Mouse (Mus musculus) heart, embryonic 15.5 days (tissue): Measurements from ENCODE around the gene BC025920. TPM values are rescaled to one million over a fixed set of nuclear protein-coding genes. Genes with fewer than 3 reads are reported as not detected.

ENCODE experiments used
- ATAC-seq: fragments of 200-750 bp; cut with Nextera tagmentation; replicated peaks from 2 replicates; pipeline ENCODE4 v1.8.0; 2017; ENCODE audit warnings: low read depth, moderate TSS enrichment; ENCODE audit not compliant: insufficient number of reproducible peaks, insufficient read depth, low FRiP score
- H3K27ac ChIP-seq: fragments of 300-500 bp; sonication (generic); 2 replicates; pipeline ENCODE4 v1.5.1; 2015; ENCODE audit warnings: mild to moderate bottlenecking, inconsistent platforms
- H3K27me3 ChIP-seq: fragments of 300-500 bp; sonication (generic); 2 replicates; pipeline ENCODE4 v1.6.1; 2015; ENCODE audit warnings: inconsistent platforms
- H3K36me3 ChIP-seq: fragments of 300-500 bp; sonication (generic); 2 replicates; pipeline ENCODE4 v1.6.1; 2015; ENCODE audit warnings: mild to moderate bottlenecking, inconsistent platforms
- H3K4me1 ChIP-seq: fragments of 300-500 bp; sonication (generic); replicated peaks from 2 replicates; pipeline ENCODE4 v1.6.1; 2015; ENCODE audit warnings: inconsistent platforms
- H3K4me2 ChIP-seq: fragments of 300-500 bp; sonication (generic); 2 replicates; pipeline ENCODE4 v1.6.1; 2015; ENCODE audit warnings: inconsistent platforms, mild to moderate bottlenecking, moderate library complexity
- H3K4me3 ChIP-seq: fragments of 300-500 bp; sonication (generic); 2 replicates; pipeline ENCODE4 v1.5.1; 2015; ENCODE audit warnings: mild to moderate bottlenecking, inconsistent platforms
- H3K9ac ChIP-seq: fragments of 300-500 bp; sonication (generic); 2 replicates; pipeline ENCODE4 v1.6.1; 2015; ENCODE audit warnings: mild to moderate bottlenecking, inconsistent platforms
- H3K9me3 ChIP-seq: fragments of 300-500 bp; sonication (generic); replicated peaks from 2 replicates; pipeline ENCODE4 v1.6.1; 2016; ENCODE audit warnings: inconsistent platforms
- WGBS: fragments of 180-500 bp; shearing (Covaris S2); methylation state at CpG from one replicate; pipeline ENCODE4 v1.1.7; 2015; ENCODE audit warnings: mixed read lengths; 5-methylcytosine and 5-hydroxymethylcytosine counted together
- polyA plus RNA-seq: library from polyadenylated mRNA; unstranded; fragments of >200 nt; fragmentation: Nextera tagmentation; extraction: Ambion mirVana; gene quantifications from 2 replicates; pipeline ENCODE4 v1.2.1, GENCODE M21; 2015

BC025920 gene
- polyA plus RNA-seq, 1 experiment from 2014 or later, result 0.72 TPM

DNA sequence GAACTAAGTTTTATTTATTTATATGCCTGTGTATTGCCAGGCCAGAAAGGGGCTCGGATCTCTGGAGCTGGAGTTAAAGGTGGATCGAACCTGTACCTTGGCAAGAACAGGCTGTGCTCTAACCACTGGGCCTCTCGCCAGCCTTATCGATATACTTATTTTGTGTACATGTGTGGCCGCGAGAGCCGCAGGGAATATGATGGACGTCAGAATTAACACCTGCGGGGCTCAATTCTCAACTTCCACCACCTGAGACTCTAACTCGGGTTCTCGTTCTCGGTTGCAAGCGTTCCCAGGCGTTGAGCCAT, 450 bp upstream of the BC025920 start:
- 2% methylated on average over 14 of the region's 14 CpGs for WGBS
- no peak for ATAC-seq
- H3K27me3 ChIP-seq, result no peaks in the 10 kb centered on the region
- peak overlapping the region; percentile 93 for H3K27ac ChIP-seq
- H3K4me3 ChIP-seq, result peak overlapping the region; percentile 58
- no peaks in the 10 kb centered on the region for H3K36me3 ChIP-seq
- H3K4me1 ChIP-seq, result peaks cover 34% of the 10 kb centered on the region
- no peaks in the 10 kb centered on the region for H3K9me3 ChIP-seq
- H3K4me2 ChIP-seq, result peak overlapping the region; percentile 67
- H3K9ac ChIP-seq, result peak overlapping the region; percentile 39; the same call in 1 of the 2 replicates

DNA sequence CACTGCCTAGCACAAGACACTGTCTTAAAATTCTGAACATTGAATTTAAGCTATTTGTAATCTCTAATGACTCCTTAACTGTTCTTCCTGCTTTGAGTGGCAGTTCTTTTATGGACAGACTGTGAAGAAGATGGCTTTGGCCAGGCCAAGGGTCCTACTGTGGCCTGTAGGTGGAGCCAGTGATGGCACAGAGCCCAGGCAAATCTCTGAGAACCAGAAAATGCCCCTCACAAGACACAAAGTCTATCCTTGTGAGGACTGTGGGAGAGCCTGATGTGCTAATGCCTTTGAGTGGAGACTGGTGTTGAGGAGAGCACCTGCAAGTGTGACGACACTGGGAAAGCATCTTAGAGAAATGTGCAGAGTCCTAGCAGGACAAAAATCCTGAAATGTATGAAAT, 2.2 kb downstream of the BC025920 start:
- Histone ChIP-seq H3K9me3 (no peaks in the 10 kb centered on the region), H3K36me3 (no peaks in the 10 kb centered on the region), H3K9ac (no peak overlapping the region), H3K4me1 (peaks cover 17% of the 10 kb centered on the region), H3K4me3 (no peak overlapping the region), H3K27ac (no peak overlapping the region), H3K4me2 (no peak overlapping the region), H3K27me3 (no peaks in the 10 kb centered on the region)
- 86% methylated on average over 1 of the region's 1 CpGs for WGBS
- no peak for ATAC-seq

DNA sequence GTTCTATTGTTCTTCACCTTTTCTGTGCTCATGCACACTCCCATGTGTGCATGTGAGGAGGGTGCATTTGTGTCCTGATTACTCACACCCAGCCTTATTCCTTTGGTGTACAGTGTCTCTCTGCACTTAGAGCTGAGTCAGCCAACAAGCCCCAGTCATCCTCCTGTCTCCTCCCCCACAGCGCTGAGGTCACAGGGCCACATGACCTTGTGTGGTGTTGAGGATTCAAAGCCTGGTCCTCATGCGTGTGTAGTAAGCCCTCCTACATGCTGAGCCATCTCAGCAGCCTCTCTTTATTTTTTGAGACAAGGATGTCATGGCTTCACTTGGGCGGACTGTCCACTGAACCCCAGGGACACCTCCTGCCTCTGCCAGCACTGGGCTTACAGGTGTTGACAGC, 6.7 kb downstream of the BC025920 start:
- no peak overlapping the region for H3K9ac ChIP-seq
- no peak overlapping the region for H3K27ac ChIP-seq
- H3K4me3 ChIP-seq, result no peak overlapping the region
- H3K27me3 ChIP-seq, result no peaks in the 10 kb centered on the region
- WGBS, result 51% methylated on average over 3 of the region's 3 CpGs
- no peaks in the 10 kb centered on the region for H3K36me3 ChIP-seq
- no peaks in the 10 kb centered on the region for H3K4me1 ChIP-seq
- no peak overlapping the region for H3K4me2 ChIP-seq
- no peak for ATAC-seq
- H3K9me3 ChIP-seq, result no peaks in the 10 kb centered on the region

DNA sequence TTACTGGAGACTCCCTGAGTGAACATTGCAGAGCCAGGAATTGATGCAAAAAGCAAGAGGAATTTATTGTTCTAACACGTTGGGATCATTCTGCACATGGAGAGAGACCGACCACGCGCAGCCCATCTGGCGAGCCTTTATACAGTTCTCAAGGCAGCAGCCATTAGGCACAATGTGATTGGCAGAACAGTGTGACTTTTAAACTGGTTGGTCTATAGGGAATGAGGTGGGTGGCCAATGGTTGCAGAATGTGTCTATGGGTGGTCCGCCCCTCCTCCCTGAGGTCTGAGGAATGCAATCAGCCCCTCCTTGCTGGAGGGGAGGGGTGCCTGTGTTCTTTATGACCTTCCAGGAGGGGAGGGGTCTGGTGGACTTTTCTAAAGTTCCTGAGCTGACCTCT, 9.4 kb downstream of the BC025920 start:
- ATAC-seq, result no peak
- no peaks in the 10 kb centered on the region for H3K36me3 ChIP-seq
- 73% methylated on average over 6 of the region's 6 CpGs for WGBS
- no peaks in the 10 kb centered on the region for H3K9me3 ChIP-seq
- no peaks in the 10 kb centered on the region for H3K4me1 ChIP-seq
- no peaks in the 10 kb centered on the region for H3K27me3 ChIP-seq
- H3K9ac ChIP-seq, result no peak overlapping the region
- H3K4me2 ChIP-seq, result no peak overlapping the region
- H3K27ac ChIP-seq, result no peak overlapping the region
- H3K4me3 ChIP-seq, result no peak overlapping the region

DNA sequence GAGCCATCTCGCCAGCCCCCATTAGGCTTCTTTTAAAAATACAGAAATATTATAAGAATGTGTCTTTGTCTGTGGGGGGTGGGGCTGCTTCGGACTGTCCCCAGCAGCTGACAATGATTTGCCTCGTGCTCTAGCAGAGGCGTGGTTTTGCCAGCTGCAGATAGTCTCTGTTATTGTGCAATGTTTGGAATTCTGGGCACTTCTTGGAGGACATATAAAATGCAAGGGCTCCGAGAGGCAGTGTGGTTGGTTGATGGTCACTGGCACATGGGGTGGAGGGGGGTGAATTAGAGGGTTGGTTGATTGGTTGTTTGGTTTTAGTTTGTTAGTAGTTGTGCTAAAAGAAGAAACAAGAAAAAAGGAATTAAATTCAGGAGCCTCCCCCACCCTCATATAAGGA, 13.9 kb downstream of the BC025920 start:
- no peak for ATAC-seq
- no peaks in the 10 kb centered on the region for H3K4me1 ChIP-seq
- H3K36me3 ChIP-seq, result peaks cover 20% of the 10 kb centered on the region
- H3K27ac ChIP-seq, result no peak overlapping the region
- H3K4me3 ChIP-seq, result no peak overlapping the region
- 73% methylated on average over 5 of the region's 5 CpGs for WGBS
- no peak overlapping the region for H3K9ac ChIP-seq
- no peaks in the 10 kb centered on the region for H3K27me3 ChIP-seq
- H3K4me2 ChIP-seq, result no peak overlapping the region
- no peaks in the 10 kb centered on the region for H3K9me3 ChIP-seq

DNA sequence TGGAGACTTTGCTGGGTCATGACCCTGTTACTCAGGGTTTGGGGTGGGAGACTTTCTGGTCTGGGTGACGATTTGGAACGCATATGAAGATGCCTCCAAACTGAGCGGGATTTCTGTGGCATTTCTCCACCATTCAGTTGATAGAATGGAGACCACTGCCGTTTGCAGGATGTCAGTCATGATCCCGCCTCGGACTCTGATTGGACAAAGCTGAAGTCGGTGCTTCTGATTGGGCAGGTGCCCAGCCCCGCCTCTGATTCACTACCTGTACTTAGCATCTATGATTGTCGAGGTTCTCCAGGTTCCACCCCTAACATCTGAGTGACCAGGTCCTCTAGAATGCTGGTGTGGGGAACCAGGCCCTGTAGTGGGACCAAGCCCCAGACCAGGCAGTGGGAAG, 14.7 kb downstream of the BC025920 start:
- 56% methylated on average over 9 of the region's 9 CpGs for WGBS
- Histone ChIP-seq H3K27ac (no peak overlapping the region), H3K4me1 (no peaks in the 10 kb centered on the region), H3K27me3 (no peaks in the 10 kb centered on the region), H3K9me3 (no peaks in the 10 kb centered on the region), H3K36me3 (peaks cover 24% of the 10 kb centered on the region), H3K4me3 (no peak overlapping the region), H3K4me2 (no peak overlapping the region), H3K9ac (no peak overlapping the region)
- no peak for ATAC-seq

DNA sequence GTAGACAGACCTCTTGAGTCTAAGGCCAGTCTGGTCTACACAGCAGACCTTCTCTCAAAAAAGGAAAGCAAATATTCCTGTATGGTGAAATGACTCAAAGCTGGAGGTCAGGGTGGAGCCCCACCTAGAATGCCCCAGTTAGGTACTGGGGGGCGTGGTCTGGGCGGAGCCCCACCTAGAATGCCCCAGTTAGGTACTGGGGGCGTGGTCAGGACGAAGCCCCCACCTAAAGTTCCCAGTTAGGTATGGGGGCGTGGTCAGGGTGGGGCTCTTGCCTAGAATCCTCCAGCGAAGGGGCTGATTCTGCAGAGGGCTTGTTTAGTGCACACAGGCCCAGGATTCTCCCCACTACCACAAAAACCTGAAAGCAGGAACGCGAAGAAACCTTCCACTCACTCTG, 17.4 kb downstream of the BC025920 start:
- peaks cover 24% of the 10 kb centered on the region for H3K36me3 ChIP-seq
- no peaks in the 10 kb centered on the region for H3K27me3 ChIP-seq
- ATAC-seq, result no peak
- no peak overlapping the region for H3K9ac ChIP-seq
- H3K4me2 ChIP-seq, result no peak overlapping the region
- 63% methylated on average over 8 of the region's 8 CpGs for WGBS
- no peak overlapping the region for H3K4me3 ChIP-seq
- peaks cover 15% of the 10 kb centered on the region for H3K4me1 ChIP-seq
- H3K27ac ChIP-seq, result no peak overlapping the region
- no peaks in the 10 kb centered on the region for H3K9me3 ChIP-seq

DNA sequence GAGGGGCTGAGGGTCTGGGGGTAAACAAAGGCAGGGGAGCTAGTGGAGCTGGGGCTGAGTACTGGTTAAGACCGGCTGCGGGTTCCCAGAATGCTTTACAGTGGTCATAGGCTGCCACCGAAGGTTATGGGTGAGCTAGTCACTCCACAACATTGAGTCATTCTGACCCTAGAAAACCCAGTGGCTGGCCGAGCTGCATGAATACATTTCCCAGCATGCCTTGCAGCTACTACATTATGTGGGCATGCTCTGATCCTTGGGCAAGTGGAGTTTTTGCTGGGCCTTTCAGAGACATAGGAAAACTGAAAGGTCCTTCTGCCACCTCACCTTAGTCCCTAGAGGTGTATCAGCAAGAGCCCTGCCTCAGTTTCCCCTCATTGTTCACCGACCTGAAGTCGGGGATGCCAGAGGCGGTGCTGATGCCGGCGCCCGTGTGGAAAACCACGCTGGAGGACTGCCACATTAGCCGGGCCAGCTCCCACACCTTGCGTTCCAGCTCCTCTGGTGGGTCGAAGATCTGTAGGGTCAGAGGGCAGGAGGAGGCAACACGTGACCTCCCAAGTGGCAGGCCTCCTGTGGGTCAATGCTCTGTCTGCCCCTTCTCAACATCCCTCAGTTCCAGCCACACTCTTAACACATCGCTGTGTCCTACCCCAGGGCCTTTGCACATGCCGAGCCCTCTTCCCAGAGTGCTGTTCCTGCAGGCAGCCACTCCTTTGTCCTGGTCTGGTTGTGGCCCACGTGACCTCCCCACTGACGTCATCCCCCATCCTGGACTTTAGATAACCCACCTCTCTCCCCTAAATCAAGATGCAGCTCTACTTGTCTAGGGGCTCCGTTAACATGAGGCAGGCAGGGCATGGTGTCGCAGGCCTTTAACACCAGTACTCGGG, 20.3 kb downstream of the BC025920 start:
- Histone ChIP-seq H3K9ac (peak overlapping the region; percentile 81), H3K27me3 (no peaks in the 10 kb centered on the region), H3K36me3 (peaks cover 24% of the 10 kb centered on the region), H3K27ac (peak overlapping the region; percentile 83), H3K4me3 (peak overlapping the region; percentile 87), H3K9me3 (no peaks in the 10 kb centered on the region), H3K4me1 (peaks cover 15% of the 10 kb centered on the region), H3K4me2 (peak overlapping the region; percentile 89)
- WGBS, result 87% methylated on average over 22 of the region's 22 CpGs
- ATAC-seq, result no peak

DNA sequence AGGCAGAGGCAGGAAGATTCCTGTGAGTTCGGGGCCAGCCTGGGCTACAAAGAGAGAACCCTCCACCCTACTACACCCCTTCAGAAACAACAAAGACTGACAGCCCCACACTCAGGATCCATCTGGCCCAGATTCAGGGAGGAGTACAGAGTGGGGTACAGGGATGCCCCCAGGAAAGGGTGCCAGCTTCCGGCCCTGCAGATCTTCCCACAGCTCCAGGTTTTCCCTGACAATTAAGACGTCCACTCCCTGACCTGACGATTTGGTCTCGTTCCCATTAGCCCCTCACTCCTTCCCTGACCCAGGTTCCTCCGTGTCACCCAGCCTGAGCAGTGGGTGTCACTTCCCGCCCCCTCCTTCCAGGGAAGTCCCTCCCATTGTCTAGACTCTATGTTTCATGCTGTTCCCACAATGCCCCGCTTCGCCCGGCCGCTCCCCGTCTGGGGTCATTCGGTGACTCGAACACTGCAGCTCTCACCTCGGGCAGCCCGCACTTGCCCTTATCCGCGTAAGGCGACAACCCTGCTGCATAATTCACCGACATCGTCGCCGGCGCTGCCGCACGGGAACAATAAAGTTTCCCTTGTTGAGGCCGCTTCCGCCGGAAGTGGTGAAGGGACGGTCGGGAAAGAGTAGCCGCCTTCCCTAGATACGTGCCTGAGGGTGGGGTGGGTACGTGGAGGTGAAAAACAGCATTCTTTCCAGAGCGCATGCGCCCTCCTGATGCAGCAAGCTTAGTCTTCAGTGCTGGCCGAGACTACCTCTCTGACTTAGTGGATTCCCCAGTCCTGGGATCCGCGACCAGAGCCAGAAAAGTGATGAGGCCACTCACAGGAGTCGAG, 21.1 kb downstream of the BC025920 start, which contains the start of gene Sirt6:
Gene Sirt6 (minus strand): TSS at position 804 of the 842 bp plus-strand sequence.
- H3K4me1 ChIP-seq, result peaks cover 15% of the 10 kb centered on the region
- peak within 1 kb of the TSS; percentile 83 for H3K27ac ChIP-seq
- ATAC-seq, result peak; percentile 91
- no peaks in the 10 kb centered on the region for H3K27me3 ChIP-seq
- WGBS, result 5% methylated on average over 40 of the region's 40 CpGs
- H3K4me3 ChIP-seq, result peak within 1 kb of the TSS; percentile 87
- peak within 1 kb of the TSS; percentile 81 for H3K9ac ChIP-seq
- no peaks in the 10 kb centered on the region for H3K9me3 ChIP-seq
- peak within 1 kb of the TSS; percentile 89 for H3K4me2 ChIP-seq
- H3K36me3 ChIP-seq, result peaks cover 23% of the 10 kb centered on the region

DNA sequence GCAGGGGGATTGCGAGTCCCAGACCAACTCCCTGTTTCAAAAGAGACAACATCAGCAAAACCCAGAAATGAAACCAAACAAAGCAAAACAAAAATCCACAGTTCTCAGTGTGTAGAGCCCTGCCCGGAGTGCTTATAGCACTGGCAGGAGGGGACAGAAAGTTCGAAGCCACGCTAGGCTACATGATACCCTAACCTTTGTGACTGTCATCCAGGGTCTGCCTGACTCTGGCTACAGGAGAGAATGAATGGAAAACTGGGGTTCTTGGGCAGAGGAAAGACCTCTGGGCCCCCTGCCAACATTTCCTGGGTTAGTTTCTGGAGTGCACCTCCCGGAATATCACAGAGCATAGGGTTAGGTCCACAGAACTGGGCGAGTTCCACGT, 21.8 kb downstream of the BC025920 start:
- Histone ChIP-seq H3K9me3 (no peaks in the 10 kb centered on the region), H3K27me3 (no peaks in the 10 kb centered on the region), H3K4me3 (peak overlapping the region; percentile 87), H3K4me1 (peaks cover 15% of the 10 kb centered on the region), H3K36me3 (peaks cover 18% of the 10 kb centered on the region), H3K4me2 (peak overlapping the region; percentile 89), H3K27ac (peak overlapping the region; percentile 83), H3K9ac (peak overlapping the region; percentile 81)
- ATAC-seq, result no peak
- 51% methylated on average over 7 of the region's 7 CpGs for WGBS

DNA sequence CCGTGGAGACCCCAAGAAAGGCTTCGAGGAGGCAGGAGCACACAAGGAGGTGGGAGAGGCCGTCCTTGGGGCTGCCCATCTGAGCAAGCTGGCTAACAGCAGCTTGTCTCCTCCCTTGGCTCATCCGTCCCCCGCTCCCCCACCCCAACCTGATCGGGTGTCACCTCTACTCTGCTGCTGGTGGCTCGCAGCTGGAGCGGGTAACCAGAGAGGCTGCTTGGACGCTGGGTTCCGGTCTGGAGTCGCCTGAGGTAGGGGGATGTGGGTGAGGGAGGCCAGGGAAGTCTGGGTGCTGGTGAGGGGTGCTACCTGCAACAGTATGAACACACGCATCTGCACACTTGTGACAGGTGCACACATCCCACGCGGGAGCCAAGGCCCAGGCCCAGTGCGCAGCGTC, 22.3 kb downstream of the BC025920 start, which contains the start of gene Ankrd24:
Gene Ankrd24 (plus strand): TSS at position 151 of the 400 bp plus-strand sequence.
- peaks cover 18% of the 10 kb centered on the region for H3K36me3 ChIP-seq
- ATAC-seq, result no peak
- H3K9me3 ChIP-seq, result no peaks in the 10 kb centered on the region
- H3K4me3 ChIP-seq, result peak within 1 kb of the TSS; percentile 87
- peak within 1 kb of the TSS; percentile 83 for H3K27ac ChIP-seq
- WGBS, result 71% methylated on average over 16 of the region's 16 CpGs
- no peaks in the 10 kb centered on the region for H3K27me3 ChIP-seq
- H3K9ac ChIP-seq, result peak within 1 kb of the TSS; percentile 81
- peak within 1 kb of the TSS; percentile 89 for H3K4me2 ChIP-seq
- H3K4me1 ChIP-seq, result peaks cover 18% of the 10 kb centered on the region
